Mouse (Mus musculus): ENCODE data around the gene Tecpr2.

Tecpr2 gene

GRCm38 (mm10) chr12:110948910-110949201 is 59.8 kb downstream of the Tecpr2 start:
- peak; percentile 37 to 46 for DNase-seq

GRCm38 (mm10) chr12:110949410-110949809 is 60.3 kb downstream of the Tecpr2 start:
- peak in 1 of 2 experiments; percentile 69 for DNase-seq

- DNase-seq = no peak
These were observed 61.1 kb downstream of the Tecpr2 start for GRCm38 (mm10) chr12:110950151-110950550.

- DNase-seq = no peak
These were observed 62.2 kb downstream of the Tecpr2 start for GRCm38 (mm10) chr12:110951236-110951635.

- peak; percentile 34 to 68 for DNase-seq
These were observed 63.7 kb downstream of the Tecpr2 start for GRCm38 (mm10) chr12:110952628-110953385.

- DNase-seq = no peak
These were observed 64.4 kb downstream of the Tecpr2 start for GRCm38 (mm10) chr12:110953443-110953842.

GRCm38 (mm10) chr12:110953900-110954299 is 64.8 kb downstream of the Tecpr2 start:
- DNase-seq = no peak

GRCm38 (mm10) chr12:110954351-110954991 is 65.4 kb downstream of the Tecpr2 start:
- peak; percentile 69 to 79 for DNase-seq

DNA sequence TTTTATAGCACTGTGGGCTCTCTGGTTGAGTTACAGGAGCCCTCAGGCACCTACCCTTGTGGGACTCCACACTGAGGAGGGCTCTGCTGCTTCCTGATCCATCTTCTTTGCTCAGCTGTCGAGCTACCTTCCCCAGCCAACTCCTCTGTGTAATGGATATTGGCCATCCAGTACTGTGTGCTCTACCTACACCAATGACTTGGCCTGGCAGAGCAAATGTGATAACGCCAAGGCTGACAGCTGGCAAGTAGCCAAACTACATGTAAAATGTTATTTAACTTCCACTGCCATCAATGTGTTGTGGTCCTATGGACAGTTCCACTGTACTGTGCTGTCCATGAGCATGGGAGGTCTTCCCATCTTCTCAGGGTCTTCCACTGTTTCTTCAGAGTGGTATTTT is 72.9 kb downstream of the Tecpr2 start:
- DNase-seq = peak in 1 of 2 experiments; percentile 46

- DNase-seq = no peak
These were observed 76.4 kb downstream of the Tecpr2 start for GRCm38 (mm10) chr12:110965500-110965899.

GRCm38 (mm10) chr12:110966079-110966478 is 77.0 kb downstream of the Tecpr2 start:
- DNase-seq = no peak

DNA sequence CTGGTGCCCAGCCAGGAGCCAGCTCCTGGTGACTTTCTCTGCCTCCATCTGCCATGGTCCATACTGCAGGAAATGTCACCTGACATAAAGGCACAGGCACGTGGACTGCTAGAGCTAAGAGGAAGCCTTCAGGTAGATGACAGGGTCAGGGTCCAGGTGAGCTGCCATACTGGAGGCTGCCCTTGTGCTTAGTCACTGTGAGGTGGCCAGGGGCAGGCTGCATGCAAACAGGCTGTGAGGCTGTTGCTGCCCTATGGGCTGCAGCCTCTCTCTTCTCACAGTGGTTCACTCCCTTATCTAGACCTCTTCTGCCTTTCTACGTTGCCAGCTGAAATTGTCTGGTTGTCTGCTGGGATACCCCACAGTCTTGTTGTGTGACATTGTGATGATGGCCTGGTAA is 78.1 kb downstream of the Tecpr2 start:
- no peak for DNase-seq

- no peak for DNase-seq
These were observed 81.3 kb downstream of the Tecpr2 start for GRCm38 (mm10) chr12:110970408-110970807.

GRCm38 (mm10) chr12:110971972-110972371 is 82.9 kb downstream of the Tecpr2 start:
- no peak for DNase-seq

DNA sequence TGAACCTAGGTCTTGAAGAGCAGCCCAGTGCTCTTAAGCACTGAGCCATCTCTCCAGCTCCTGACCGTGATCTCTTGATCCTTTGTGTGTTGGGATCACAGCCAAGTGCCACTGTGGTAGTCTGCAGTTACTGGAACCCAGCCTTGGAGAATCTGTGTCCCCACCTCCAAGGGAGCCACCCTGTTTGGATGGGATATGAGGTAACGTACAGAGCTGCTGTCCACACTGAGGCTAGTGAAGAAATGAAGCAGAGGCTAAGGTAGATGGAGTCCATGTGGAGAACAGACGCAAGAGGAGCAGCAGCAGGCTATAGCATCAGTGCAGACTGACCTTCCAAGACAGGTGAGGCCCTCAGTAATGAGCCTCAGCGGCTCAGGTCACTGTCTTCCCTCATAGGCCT is 84.8 kb downstream of the Tecpr2 start:
- no peak for DNase-seq

GRCm38 (mm10) chr12:110974295-110974694 is 85.2 kb downstream of the Tecpr2 start:
- peak in 1 of 2 experiments; percentile 31 for DNase-seq

GRCm38 (mm10) chr12:110974726-110975125 is 85.7 kb downstream of the Tecpr2 start:
- DNase-seq = no peak

GRCm38 (mm10) chr12:110975385-110975784 is 86.3 kb downstream of the Tecpr2 start:
- no peak for DNase-seq

- no peak for DNase-seq
These were observed 86.9 kb downstream of the Tecpr2 start for GRCm38 (mm10) chr12:110975838-110976468.

- DNase-seq = peak in 1 of 2 experiments; percentile 34
These were observed 87.7 kb downstream of the Tecpr2 start for GRCm38 (mm10) chr12:110976589-110977344.

GRCm38 (mm10) chr12:110977345-110977733 is 88.3 kb downstream of the Tecpr2 start:
- DNase-seq = peak in 1 of 2 experiments; percentile 18

DNA sequence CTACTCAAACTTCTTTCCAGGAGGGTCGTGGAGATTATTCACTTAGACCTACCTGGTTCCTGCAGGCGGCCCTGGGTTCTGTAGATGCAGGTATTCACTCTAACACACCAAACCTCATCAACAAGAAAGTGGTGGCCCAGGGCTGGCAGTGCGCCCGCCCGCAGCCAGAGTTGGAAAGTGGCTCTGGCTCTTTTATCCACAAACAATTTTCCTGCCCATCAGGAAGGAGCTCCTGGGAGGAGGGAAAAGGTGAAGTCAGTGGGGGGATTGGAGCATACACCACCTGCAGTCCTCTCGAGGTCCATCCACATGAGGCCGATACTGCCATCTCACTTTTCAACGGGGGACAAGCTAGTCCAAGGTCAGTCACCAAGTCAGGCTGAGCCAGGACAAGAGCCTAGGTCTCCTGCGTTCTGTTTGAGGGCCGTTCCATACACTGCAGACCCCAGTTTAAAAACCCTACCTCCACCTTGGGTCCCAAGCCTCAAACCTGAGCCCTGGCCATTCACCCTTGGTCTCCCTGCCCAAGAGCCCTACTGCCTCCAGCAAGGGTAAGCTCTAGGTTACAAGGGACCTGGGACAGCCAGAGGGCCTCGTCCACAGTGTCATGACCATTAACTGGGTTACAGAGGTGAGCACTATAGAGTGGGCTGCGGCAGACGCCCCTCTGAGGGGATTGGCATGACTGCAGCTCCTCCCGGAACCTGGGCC is 89.0 kb downstream of the Tecpr2 start:
- DNase-seq = peak; percentile 46 to 59
